ENCODE assay signal across 8 mouse cellular contexts in the genomic region with DNA sequence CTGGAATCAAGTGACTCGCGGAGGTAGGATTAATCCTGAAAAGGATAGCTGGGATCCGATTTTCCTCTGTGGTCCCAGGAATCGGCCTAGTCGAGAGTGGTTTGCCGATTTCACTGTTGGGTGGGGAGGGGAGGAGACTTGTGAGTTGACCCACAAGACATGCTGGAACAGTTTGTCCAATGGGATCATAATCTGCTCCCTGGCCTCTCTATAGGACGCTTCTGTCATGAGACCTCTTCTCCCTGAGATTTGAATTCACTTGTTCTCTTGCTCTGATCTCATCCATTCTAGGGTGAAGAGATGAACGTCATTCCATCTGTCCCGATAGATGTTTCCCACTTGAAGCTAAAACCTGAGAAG. TPM values are rescaled to one million over a fixed set of nuclear protein-coding genes. Genes with fewer than 3 reads are reported as not detected.
DNase-seq lines count a peak whose midpoint lies in the region; ATAC-seq and TF ChIP-seq lines count a peak whose summit lies in the region.

No protein-coding gene starts in this region.

- H3K4me3 ChIP-seq in lung, embryonic 14.5 days (ENCODE audit: low read depth, low read length): peak overlapping the region; percentile 45
- H3K4me3 ChIP-seq in embryonic facial prominence, embryonic 10.5 days: peak overlapping the region; percentile 56
- peak overlapping the region; percentile 49 for H3K4me3 ChIP-seq in intestine, embryonic 16.5 days (ENCODE audit: low read length)
- peak overlapping the region; percentile 37 for H3K4me3 ChIP-seq in neural tube, embryonic 13.5 days

- no peak overlapping the region for H3K27ac ChIP-seq in lung, embryonic 14.5 days (ENCODE audit: low read depth)
- H3K27ac ChIP-seq in embryonic facial prominence, embryonic 10.5 days (replicated peaks): peak overlapping the region; percentile 82
- H3K27ac ChIP-seq in intestine, embryonic 16.5 days (ENCODE audit: low read length): no peak overlapping the region
- H3K27ac ChIP-seq in neural tube, embryonic 13.5 days (replicated peaks): no peak overlapping the region

- 22% methylated on average over 9 of the region's 9 CpGs for WGBS in lung, embryonic 14.5 days
- WGBS in embryonic facial prominence, embryonic 10.5 days: 22% methylated on average over 9 of the region's 9 CpGs
- 21% methylated on average over 9 of the region's 9 CpGs for WGBS in intestine, embryonic 16.5 days
- 20% methylated on average over 9 of the region's 9 CpGs for WGBS in neural tube, embryonic 13.5 days

- 0 out of 2 replicates have a peak, but pooled peaks cover 3% of the 10 kb centered on the region for H3K36me3 ChIP-seq in lung, embryonic 14.5 days (ENCODE audit: insufficient read depth)
- peaks cover 29% of the 10 kb centered on the region for H3K36me3 ChIP-seq in embryonic facial prominence, embryonic 10.5 days (replicated peaks)
- no peaks in the 10 kb centered on the region for H3K36me3 ChIP-seq in intestine, embryonic 16.5 days (ENCODE audit: control insufficient read depth, insufficient read depth, low read length)
- H3K36me3 ChIP-seq in neural tube, embryonic 13.5 days: 0 out of 2 replicates have a peak, but pooled peaks cover 7% of the 10 kb centered on the region

- peak overlapping the region; percentile 55 for H3K4me2 ChIP-seq in lung, embryonic 14.5 days
- H3K4me2 ChIP-seq in intestine, embryonic 16.5 days (ENCODE audit: low read depth, low read length): peak overlapping the region; percentile 51
- H3K4me2 ChIP-seq in neural tube, embryonic 13.5 days: peak overlapping the region; percentile 55

- peak; percentile 86 for ATAC-seq in lung, embryonic 14.5 days (ENCODE audit: insufficient read depth)
- ATAC-seq in intestine, embryonic 16.5 days: peak; percentile 89
- peak; percentile 66 for ATAC-seq in neural tube, embryonic 13.5 days (ENCODE audit: low read depth)

- H3K4me1 ChIP-seq in lung, embryonic 14.5 days (ENCODE audit: insufficient read depth): 0 out of 2 replicates have a peak, but pooled peaks cover 2% of the 10 kb centered on the region
- no peaks in the 10 kb centered on the region for H3K4me1 ChIP-seq in embryonic facial prominence, embryonic 10.5 days
- no peaks in the 10 kb centered on the region for H3K4me1 ChIP-seq in intestine, embryonic 16.5 days (ENCODE audit: control insufficient read depth, insufficient read depth, low read length)
- peaks cover 3% of the 10 kb centered on the region; the same call in 1 of the 2 replicates for H3K4me1 ChIP-seq in neural tube, embryonic 13.5 days (replicated peaks)

- DNase-seq in lung, embryonic 14.5 days: no peak
- no peak for DNase-seq in lung, postnatal 36 days
- DNase-seq in embryonic facial prominence, embryonic 10.5 days (ENCODE audit: low spot score): no peak
- no peak for DNase-seq in spleen, postnatal 14 days (ENCODE audit: low spot score in 2 of 2)
- DNase-seq in layer of hippocampus, postnatal 25 days (ENCODE audit: extremely low spot score in 1 of 2, low spot score in 1 of 2): no peak
- no peak for DNase-seq in cerebellum, adult 9-10 months

- no peaks in the 10 kb centered on the region for H3K9me3 ChIP-seq in lung, embryonic 14.5 days (ENCODE audit: low read depth, low read length)
- no peaks in the 10 kb centered on the region for H3K9me3 ChIP-seq in embryonic facial prominence, embryonic 10.5 days
- H3K9me3 ChIP-seq in intestine, embryonic 16.5 days (ENCODE audit: control insufficient read depth, low read length): no peaks in the 10 kb centered on the region
- no peaks in the 10 kb centered on the region for H3K9me3 ChIP-seq in neural tube, embryonic 13.5 days

- no peaks in the 10 kb centered on the region for H3K27me3 ChIP-seq in lung, embryonic 14.5 days (ENCODE audit: insufficient read depth, low read length)
- peaks cover 24% of the 10 kb centered on the region for H3K27me3 ChIP-seq in embryonic facial prominence, embryonic 10.5 days (replicated peaks; ENCODE audit: low read depth, poor library complexity, severe bottlenecking)
- no peaks in the 10 kb centered on the region for H3K27me3 ChIP-seq in intestine, embryonic 16.5 days (replicated peaks; ENCODE audit: control insufficient read depth, insufficient read depth, low read length)
- no peaks in the 10 kb centered on the region for H3K27me3 ChIP-seq in neural tube, embryonic 13.5 days

- TF ChIP-seq CTCF in lung, embryonic 14.5 days (IDR thresholded peaks at IDR 0.05; ENCODE audit: low read depth): no peak

- H3K9ac ChIP-seq in lung, embryonic 14.5 days: peak overlapping the region; percentile 49
- peak overlapping the region; percentile 64 for H3K9ac ChIP-seq in intestine, embryonic 16.5 days (ENCODE audit: low read depth, low read length)
- H3K9ac ChIP-seq in neural tube, embryonic 13.5 days: peak overlapping the region; percentile 43; the same call in 1 of the 2 replicates

RNA-seq across cellular contexts. Expression of gene Cenpi, which starts 0.4 kb away (rescaled TPM):
- polyA plus RNA-seq in lung, embryonic 14.5 days (2014; fragmentation: Nextera tagmentation; extraction: Ambion mirVana): 45.5 and 46.1 TPM in 2 replicates
- polyA plus RNA-seq in embryonic facial prominence, embryonic 10.5 days (2016; fragmentation: Nextera tagmentation; extraction: Ambion mirVana): 29.5 and 29.7 TPM in 2 replicates
- polyA plus RNA-seq in intestine, embryonic 16.5 days (2015; fragmentation: Nextera tagmentation; extraction: Ambion mirVana): 20.3 and 21.2 TPM in 2 replicates
- 5.6 and 6.6 TPM in 2 replicates for polyA plus RNA-seq in neural tube, embryonic 13.5 days (2015; fragmentation: Nextera tagmentation; extraction: Ambion mirVana)
- under 1 TPM; 0.28 to 0.79 TPM for total RNA-seq in layer of hippocampus, postnatal 25 days (2021)

RNA-seq across cellular contexts. Expression of gene Tmem35a, which starts 13.2 kb away (rescaled TPM):
- 3.7 and 4.0 TPM in 2 replicates for polyA plus RNA-seq in lung, embryonic 14.5 days (2014; fragmentation: Nextera tagmentation; extraction: Ambion mirVana)
- 5.1 and 7.9 TPM in 2 replicates for polyA plus RNA-seq in embryonic facial prominence, embryonic 10.5 days (2016; fragmentation: Nextera tagmentation; extraction: Ambion mirVana)
- polyA plus RNA-seq in intestine, embryonic 16.5 days (2015; fragmentation: Nextera tagmentation; extraction: Ambion mirVana): 3.8 and 4.7 TPM in 2 replicates
- polyA plus RNA-seq in neural tube, embryonic 13.5 days (2015; fragmentation: Nextera tagmentation; extraction: Ambion mirVana): 84.7 and 85.6 TPM in 2 replicates
- total RNA-seq in layer of hippocampus, postnatal 25 days (2021): 10 to 100 TPM; 51.9 to 55.5 TPM

RNA-seq across cellular contexts. Expression of gene Trmt2b, which starts 31.5 kb away (rescaled TPM):
- polyA plus RNA-seq in lung, embryonic 14.5 days (2014; fragmentation: Nextera tagmentation; extraction: Ambion mirVana): 16.7 and 18.0 TPM in 2 replicates
- polyA plus RNA-seq in embryonic facial prominence, embryonic 10.5 days (2016; fragmentation: Nextera tagmentation; extraction: Ambion mirVana): 8.0 and 8.3 TPM in 2 replicates
- polyA plus RNA-seq in intestine, embryonic 16.5 days (2015; fragmentation: Nextera tagmentation; extraction: Ambion mirVana): 25.1 and 27.0 TPM in 2 replicates
- polyA plus RNA-seq in neural tube, embryonic 13.5 days (2015; fragmentation: Nextera tagmentation; extraction: Ambion mirVana): 5.1 and 6.5 TPM in 2 replicates
- 1 to 10 TPM; 6.0 to 7.7 TPM for total RNA-seq in layer of hippocampus, postnatal 25 days (2021)
